Mouse (Mus musculus): ENCODE measurements around the gene Frs2.

DNA sequence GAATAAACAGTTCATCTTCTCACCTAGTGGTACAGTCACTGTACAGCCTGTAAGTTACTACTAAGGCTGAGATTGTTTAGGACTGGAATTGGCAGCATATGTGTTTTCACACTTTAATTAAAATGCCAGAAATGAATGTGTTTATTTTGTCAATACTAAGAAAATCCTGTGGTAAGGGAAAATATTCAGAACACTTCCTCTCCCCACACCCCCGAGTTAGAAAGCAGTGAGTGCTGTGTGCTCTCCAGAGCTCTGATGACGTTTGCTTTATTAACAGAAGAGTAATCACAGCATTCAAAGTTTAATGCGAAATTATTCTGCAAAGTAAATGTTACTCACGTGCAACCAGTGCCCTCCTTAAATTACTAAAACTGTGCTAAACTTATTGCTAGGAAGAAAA, 58.7 kb downstream of the Frs2 start:
- TF ChIP-seq CTCF (IDR thresholded peaks at IDR 0.05; ENCODE audit: borderline replicate concordance, extremely low read depth, insufficient read depth, insufficient read length) = no peak
- TF ChIP-seq POLR2A (IDR thresholded peaks at IDR 0.05; ENCODE audit: borderline replicate concordance, extremely low read depth, insufficient read depth, insufficient read length, poor library complexity, severe bottlenecking) = no peak

Measured in brain, embryonic 14.5 days (tissue).